Mouse (Mus musculus) G1E (cell line): Measurements from ENCODE around the gene Jph3.

Source experiments
- CTCF ChIP-seq: IDR thresholded peaks from 2 replicates; pipeline ENCODE4 v1.5.1; 2012; ENCODE audit warnings: low read depth, low read length, inconsistent platforms, mixed read lengths
- GATA1 ChIP-seq: IDR thresholded peaks from 2 replicates; pipeline ENCODE4 v1.6.1; 2012; ENCODE audit warnings: borderline replicate concordance, low read length, inconsistent platforms, mixed read lengths
- GATA2 ChIP-seq: IDR thresholded peaks from 2 replicates; pipeline ENCODE4 v1.6.1; 2012; ENCODE audit warnings: low read depth, low read length, inconsistent platforms, borderline replicate concordance
- TAL1 ChIP-seq: conservative IDR thresholded peaks from 2 replicates; pipeline ENCODE4 v1.6.1; 2012; ENCODE audit warnings: low read depth, low read length, inconsistent platforms, mixed read lengths

- TF ChIP-seq CTCF (no peak), GATA1 (no peak), GATA2 (no peak), TAL1 (no peak)
Measured at GRCm38 (mm10) chr8:121758470-121758869, 29.0 kb downstream of the Jph3 start.
